Mouse (Mus musculus) effector memory CD4-positive, alpha-beta T cell, adult 5 months (primary cell): ENCODE results near the gene Baat. TPM values are rescaled to one million over a fixed set of nuclear protein-coding genes. Genes with fewer than 3 reads are reported as not detected.

Experiments
- polyA plus RNA-seq: library from polyadenylated mRNA; unstranded; fragments of 100-300 nt; shearing (Covaris generic); gene quantifications from one replicate; pipeline ENCODE4 v1.2.1, GENCODE M21; 2017

Gene Baat
- polyA plus RNA-seq, result not detected

DNA sequence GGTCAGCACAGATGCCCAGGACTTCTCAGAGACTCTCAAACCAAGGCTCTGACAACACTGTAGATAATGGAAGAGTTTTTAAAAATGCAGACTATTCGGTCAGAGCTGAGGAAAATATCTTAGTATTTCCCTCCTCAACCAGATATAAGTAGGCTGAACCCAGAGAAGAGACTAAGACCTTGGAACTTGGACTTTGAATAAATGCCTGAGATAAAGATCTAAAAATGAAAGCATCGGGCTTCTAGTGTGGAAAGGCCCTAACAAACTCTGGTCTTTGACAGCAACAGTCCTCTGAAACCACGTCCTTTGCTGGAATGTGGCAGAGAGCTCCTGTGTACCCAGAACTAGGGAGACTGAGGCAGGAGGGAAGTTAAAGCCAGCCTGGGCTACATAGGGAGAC is at the start of gene Baat:
TSS of gene Baat (minus strand) at position 172 of the 400 bp plus-strand sequence.

DNA sequence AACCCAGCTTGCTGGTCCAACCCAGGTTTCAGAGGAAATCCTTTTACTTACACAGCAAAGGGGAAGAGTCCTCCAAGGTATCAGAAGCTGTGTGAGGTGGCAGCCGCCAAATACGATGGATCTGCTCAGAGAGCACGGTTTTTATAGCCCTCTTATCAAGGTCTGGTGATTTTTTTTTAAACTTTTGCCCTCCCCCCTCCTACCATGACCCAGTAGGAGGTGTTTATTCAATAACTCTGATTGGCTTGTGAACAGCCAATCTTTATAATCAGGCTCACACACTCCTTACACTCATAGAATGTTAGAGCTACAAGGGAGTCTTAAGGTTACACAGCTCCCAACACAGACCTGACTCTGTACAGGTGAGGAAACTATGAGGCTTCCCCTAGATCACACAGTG is 43.0 kb upstream of the Baat start, which contains the start of gene Aldob:
TSS of gene Aldob (minus strand) at position 164 of the 400 bp plus-strand sequence.

DNA sequence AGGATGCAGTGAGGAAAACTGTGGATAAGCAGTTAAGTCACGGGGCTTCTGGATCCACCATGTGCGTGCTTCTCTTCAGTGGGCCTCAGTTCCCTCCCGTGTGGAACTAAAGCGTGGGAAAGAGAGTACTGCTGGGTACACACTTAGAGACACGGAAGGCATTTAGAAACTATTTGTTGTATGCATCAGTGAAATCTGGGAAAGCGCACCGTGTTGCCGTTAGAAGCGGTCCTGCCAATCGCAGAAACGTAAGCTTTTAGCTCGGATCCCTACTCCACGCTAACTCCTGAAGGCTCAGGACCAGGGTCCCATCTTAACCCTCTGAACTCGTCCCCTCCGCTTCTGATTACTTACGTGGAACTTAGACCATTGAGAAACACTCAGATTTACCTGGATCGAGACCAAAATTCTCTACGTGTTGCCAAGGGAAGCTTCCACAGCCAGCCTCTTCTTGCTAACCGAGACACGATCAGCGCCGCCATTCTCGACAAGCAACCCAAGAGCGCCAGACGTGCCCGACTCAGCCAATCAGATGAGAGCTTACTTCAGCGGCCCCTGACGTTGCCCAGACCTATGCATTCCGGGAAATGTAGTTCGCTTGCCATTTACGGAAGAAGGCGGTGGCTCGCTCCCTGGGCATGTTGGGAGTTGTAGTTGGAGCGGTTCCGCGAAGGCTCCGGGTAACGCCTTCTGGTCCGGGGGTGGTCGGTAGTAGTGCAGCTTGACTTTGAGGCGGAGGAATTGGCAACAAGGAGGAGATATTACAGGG is 14.4 kb upstream of the Baat start, which contains the start of the genes Mrpl50 and Zfp189:
TSS of gene Mrpl50 (minus strand) at position 522 of the 769 bp plus-strand sequence.
TSS of gene Zfp189 (plus strand) at position 605 of the 769 bp plus-strand sequence.

DNA sequence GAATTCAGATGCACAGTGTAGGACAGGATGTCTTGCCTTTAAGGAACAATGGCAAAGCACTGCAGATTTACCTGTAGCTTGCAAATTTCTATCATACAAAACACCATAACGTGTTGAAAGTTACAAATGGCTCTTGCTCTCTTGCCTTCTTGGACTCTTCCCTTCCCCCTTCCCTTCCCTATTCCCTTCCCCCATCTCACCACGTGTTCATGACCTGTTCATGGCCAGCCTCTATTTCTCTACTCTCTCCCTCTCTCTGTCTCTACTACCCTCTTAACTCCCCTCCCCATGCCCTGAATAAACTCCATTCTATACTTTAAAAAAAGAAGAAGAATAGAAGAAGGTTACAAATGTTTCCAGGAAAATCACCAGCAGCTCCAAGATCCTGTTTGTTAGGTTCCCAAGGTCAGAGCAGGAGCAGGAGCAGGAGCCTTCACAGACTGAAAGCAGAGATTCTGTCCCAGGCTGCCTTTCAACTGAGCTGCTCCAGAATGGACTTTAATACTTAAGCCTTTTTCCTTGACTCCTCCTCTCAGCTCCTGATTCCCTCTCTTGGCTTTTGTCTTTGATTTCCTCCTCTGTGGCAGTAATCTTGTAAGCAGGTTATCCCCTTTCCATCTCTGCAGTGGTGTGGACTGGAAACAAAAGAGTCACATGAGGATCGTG is 32.8 kb downstream of the Baat start, which contains the start of gene Acnat1:
TSS of gene Acnat1 (minus strand) at position 478 of the 666 bp plus-strand sequence.

Other genes starting within 250 kb of the Baat start
- gene Acnat2, start 98.4 kb downstream of the Baat start, polyA plus RNA-seq, result not detected
- gene Acnat1, start 32.6 kb downstream of the Baat start, polyA plus RNA-seq, result not detected
- gene Mrpl50, start 14.5 kb upstream of the Baat start, polyA plus RNA-seq, result 16.1 TPM
- 1.2 TPM for gene Zfp189, start 14.6 kb upstream of the Baat start, polyA plus RNA-seq
- gene Aldob, start 43.0 kb upstream of the Baat start, polyA plus RNA-seq, result not detected
- gene Tmem246, start 91.3 kb upstream of the Baat start, polyA plus RNA-seq, result not detected
- gene Rnf20, start 125.4 kb upstream of the Baat start, polyA plus RNA-seq, result 55.6 TPM
- gene Ppp3r2, start 175.5 kb upstream of the Baat start, polyA plus RNA-seq, result not detected